Mouse (Mus musculus): ENCODE results near the gene Tsc2.

The Tsc2 gene

DNA sequence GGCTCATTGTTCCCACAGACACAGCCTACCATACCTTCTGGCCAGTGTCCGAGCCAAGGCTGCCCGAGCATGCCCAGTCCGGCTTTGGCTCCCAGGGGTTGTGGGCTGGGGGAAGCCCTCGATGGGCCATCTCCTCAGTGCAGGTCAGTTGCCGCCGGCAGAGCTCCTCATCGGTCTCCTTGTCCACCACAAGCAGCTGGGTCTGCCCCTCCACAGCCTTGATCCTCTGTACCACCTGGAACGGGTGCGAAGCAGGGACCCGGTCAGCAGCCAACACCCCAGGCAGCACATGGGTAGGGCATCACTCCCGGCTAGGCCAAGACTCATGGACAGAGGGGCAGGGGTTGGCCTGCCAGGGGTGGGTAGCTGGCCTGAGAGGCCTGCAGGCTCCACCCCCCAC, 15.1 kb upstream of the Tsc2 start:
- DNase-seq (ENCODE audit: low read depth, low spot score), result no peak

DNA sequence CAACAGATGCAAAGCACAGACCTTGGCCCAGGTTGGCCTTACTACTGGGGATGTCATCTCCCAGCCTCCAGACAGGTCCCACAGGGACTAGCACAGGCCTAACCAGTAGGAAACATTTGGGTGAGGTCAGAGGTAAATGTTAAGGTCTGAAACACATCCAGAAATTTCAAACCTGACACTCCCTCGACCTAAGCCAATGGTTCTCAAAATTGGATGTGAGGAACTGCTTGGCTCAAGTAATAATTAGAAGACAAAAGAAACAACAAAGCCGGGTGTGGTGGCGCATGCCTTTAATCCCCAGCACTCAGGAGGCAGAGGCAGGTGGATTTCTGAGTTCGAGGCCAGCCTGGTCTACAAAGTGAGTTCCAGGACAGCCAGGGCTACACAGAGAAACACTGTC, 14.0 kb upstream of the Tsc2 start:
- no peak for DNase-seq (ENCODE audit: low read depth, low spot score)

DNA sequence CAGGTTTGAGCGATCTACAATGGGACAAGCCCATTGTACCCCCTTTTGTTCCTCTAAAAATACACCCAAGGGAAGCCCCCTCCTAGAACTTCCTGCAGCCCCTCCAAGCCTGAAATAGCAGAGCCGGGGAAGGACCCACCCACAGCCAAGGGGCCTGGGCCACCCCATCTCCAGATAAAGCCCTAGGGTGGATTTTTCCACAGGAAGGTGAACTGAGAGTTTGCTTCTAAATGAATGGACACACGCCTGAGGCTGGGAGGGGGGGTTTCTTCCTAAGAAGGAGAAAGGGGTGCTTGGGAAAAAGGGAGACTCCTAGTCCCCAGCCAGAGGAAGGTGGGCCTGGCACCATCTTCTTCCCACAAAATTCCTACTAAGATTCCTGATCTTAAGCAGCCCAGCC, 13.5 kb upstream of the Tsc2 start:
- DNase-seq (ENCODE audit: low read depth, low spot score), result no peak

DNA sequence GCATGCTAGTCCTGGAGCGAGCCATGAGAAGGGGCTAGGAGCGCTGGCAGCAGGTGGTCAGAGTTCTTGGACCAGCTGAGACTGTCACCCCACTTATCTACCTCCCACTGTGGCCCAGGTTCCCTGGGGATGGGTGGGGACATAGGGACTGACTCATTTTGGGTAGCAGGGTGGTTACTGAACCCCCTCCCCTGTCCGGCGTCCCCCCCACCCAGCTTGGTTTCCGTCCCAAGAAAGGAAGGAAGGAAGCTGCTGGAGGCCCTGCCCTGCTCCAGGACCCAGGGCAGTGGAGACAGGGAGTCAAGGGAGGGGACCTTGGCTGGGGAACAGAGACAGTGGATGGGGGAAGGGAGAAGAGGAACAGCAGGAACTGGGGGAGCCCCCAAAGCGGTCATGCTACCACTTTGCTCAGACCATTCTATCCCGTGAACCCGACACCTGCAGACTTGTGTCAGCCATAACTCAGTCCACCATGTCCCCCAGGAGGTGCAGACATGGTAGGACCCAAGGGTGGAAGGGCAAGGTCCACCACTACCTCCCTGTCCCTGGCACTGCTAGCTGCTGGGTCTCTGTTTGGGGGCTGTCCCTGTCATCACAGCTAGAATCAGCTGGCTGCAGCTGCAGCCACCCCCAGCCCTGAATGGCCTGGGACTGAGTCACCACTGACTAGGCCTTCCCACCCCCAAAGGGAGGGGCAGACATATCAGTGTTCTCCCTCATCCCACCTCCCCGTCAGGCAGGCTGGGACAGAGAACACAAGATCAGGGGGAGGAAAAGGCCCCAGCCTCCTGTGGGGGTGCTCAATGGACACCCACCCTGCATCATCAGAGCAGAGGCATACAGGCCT, 12.7 kb upstream of the Tsc2 start:
- no peak for DNase-seq (ENCODE audit: low read depth, low spot score)

- no peak for DNase-seq (ENCODE audit: low read depth, low spot score)
Observed at GRCm38 (mm10) chr17:24644030-24644715, 11.7 kb upstream of the Tsc2 start.

- no peak for DNase-seq (ENCODE audit: low read depth, low spot score)
Observed at GRCm38 (mm10) chr17:24642791-24643343, 10.4 kb upstream of the Tsc2 start.

DNA sequence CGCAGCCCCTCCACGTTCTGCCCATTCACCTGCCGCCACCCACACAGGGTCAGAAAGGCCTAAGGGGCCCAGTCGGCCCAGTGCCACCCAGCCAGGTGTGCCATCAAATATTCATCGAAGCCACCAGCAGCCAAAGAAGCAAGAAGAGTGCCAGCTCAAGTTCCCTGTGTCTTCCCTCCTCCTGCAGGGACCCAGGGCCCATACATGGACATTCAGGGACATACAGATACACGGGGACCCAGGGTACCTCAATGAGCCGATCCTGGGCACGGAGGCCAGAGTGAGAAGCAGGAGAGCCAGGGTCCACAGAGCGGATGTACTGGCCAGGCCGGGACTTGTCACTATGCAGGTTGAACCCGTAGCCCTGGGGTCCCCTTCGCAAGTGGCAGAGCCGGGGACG, 9.5 kb upstream of the Tsc2 start:
- DNase-seq (ENCODE audit: low read depth, low spot score), result no peak

GRCm38 (mm10) chr17:24640581-24640980, 8.2 kb upstream of the Tsc2 start:
- no peak for DNase-seq (ENCODE audit: low read depth, low spot score)

- DNase-seq (ENCODE audit: low read depth, low spot score), result no peak
Observed at GRCm38 (mm10) chr17:24640119-24640518, 7.7 kb upstream of the Tsc2 start.

DNA sequence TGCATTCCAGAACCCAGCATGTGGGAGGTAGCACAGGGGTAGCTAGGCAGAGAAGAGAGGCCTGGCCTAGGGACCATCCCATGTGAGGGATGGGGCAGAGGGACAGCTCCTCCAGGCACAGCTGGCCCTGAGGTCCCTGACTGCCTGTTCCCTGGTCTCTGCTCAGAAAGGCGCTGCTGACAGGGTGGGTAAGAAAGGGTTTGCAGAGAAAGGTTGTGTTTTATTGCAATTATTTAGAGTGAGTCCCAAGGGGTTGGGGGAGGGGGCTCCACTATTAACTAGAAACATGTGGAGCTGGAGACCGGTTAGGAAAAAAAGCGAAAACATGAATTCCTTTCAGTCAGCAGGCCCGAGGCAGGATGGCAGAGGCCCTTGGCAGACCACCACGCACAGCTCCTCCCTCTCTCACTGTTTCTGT, 7.2 kb upstream of the Tsc2 start:
- no peak for DNase-seq (ENCODE audit: low read depth, low spot score)

DNA sequence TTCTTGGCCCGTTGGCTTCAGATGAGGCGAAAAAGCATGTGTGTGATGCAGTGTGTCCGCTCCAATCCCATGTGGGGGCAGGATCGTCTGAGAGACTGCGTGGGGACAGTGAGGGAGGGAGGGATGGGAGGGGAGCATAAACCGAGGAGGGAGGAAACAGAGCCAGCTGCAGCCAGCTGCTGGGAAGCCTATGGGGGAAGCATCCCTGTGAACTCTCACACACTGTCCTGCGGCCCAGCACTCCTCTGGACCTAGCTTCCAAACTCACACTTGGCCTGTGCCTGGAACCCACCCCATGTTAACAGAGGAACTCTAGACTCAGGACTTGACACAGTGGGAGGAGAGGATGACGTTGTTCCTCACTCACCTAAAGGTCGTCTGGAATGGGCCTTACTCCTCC, 6.4 kb upstream of the Tsc2 start:
- no peak for DNase-seq (ENCODE audit: low read depth, low spot score)

- no peak for DNase-seq (ENCODE audit: low read depth, low spot score)
Observed at GRCm38 (mm10) chr17:24638214-24638613, 5.8 kb upstream of the Tsc2 start.

DNA sequence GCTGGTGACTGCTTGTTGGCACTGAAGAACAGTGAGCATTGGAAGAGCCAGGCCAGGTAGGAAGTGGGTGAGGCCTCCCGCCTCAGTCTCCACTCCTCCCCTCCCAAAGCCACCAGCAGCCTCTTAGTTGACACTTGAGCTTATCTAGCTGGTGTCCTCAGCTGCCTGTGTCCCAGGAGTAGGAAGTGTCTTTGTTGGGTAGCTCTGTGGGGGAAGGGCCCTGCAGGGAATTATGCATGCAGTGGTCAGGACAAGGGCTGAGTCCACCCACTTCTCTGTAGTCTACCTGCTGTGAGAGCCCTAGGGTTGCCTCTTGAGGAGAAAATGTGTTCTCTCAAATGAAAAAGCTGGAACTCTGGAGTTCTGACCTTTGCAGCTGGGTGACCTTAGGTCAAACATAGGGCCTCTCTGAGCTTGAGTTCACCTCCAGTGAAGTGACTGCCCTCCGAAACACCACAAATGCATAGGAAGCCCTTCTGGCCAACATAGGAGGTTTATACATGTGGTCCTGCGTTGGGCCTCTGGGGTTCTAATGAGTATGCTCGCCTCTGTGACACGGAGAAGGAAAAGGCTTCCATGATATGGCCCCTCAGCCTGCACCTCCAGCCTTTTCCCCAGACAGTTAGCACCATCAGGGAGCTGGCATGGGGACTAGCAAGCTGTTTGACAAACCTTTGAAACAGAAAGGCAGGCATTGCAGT, 4.5 kb upstream of the Tsc2 start:
- DNase-seq (ENCODE audit: low read depth, low spot score), result no peak

DNA sequence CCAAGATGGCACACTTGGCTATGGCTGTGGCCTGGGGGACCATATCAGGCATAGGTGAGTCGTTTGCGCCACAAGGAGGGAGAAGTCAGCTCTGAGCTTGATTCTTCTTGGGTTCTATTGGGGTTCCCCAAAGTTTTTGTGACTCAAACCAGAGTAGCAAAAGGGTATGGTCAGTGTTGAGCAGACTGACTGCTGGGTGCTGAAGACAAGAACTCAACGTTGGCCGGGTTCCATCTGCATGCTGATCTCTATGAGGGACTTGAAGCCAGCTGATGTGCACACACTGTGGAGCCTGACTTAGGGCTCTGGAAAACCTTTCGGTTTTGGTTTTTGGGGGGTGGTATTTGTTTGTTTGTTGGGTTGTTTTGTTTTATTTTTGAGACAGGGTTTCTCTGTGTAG, 3.3 kb upstream of the Tsc2 start:
- DNase-seq (ENCODE audit: low read depth, low spot score), result no peak

GRCm38 (mm10) chr17:24635024-24635423, 2.6 kb upstream of the Tsc2 start:
- DNase-seq (ENCODE audit: low read depth, low spot score), result no peak

GRCm38 (mm10) chr17:24633831-24634230, 1.4 kb upstream of the Tsc2 start:
- DNase-seq (ENCODE audit: low read depth, low spot score), result no peak

GRCm38 (mm10) chr17:24632813-24633449, 501 bp upstream of the Tsc2 start:
- DNase-seq (ENCODE audit: low read depth, low spot score), result no peak

GRCm38 (mm10) chr17:24630072-24630471, 2.4 kb downstream of the Tsc2 start:
- no peak for DNase-seq (ENCODE audit: low read depth, low spot score)

GRCm38 (mm10) chr17:24628646-24629045, 3.8 kb downstream of the Tsc2 start:
- DNase-seq (ENCODE audit: low read depth, low spot score), result no peak

GRCm38 (mm10) chr17:24625472-24625871, 7.0 kb downstream of the Tsc2 start:
- no peak for DNase-seq (ENCODE audit: low read depth, low spot score)

DNA sequence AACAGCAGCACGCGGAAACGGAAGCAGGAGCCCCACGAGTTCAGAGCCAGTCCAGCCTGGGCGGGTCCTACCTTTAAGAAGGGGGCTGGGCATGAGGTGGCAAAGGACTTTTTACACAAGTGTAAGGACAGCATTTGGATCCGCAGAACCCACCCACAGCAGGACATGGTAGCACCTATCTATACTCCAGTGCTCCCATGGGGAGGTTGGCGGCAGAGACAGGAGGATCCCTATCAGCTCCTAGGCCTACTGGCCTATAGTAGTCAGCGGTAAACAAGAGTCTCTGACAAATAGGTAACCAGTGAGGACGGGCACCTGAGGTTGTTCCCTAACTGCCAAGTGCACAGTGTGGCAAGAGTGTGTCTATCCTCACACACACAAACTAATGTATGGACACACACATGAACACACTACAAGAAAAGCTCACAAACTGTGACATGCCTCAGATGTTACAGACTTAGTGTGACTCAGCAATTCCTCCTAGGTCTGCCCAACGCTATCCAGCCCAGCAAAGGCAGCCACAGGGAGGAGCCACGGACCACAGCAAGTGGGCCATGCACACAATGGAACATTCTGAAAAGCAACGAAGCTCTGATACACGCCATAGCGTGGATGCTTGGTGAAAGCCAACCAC, 14.8 kb downstream of the Tsc2 start:
- DNase-seq (ENCODE audit: low read depth, low spot score), result no peak

Measured in WW6 (cell line).